Mouse (Mus musculus): ENCODE measurements around the gene Gipc2.

Gipc2 gene

DNA sequence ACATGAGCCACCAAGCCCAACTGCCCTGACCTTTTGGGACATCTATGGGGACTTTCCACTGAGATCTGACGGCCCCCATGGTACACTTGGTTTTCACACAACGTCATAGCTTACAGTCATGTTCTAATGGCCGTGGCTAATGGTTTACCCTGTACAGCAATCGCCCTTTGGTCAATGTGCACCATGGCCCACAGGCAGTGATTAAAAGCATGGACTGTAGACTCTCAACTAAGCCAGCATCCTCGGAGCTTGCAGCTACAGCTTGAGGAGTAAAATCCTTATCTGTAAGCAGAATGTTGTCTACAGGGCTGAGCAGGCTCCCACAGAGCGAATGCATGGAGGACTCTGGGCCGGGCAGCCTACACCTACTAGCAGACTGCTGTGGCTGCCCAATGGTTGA is 52.5 kb downstream of the Gipc2 start:
- no peak for DNase-seq

DNA sequence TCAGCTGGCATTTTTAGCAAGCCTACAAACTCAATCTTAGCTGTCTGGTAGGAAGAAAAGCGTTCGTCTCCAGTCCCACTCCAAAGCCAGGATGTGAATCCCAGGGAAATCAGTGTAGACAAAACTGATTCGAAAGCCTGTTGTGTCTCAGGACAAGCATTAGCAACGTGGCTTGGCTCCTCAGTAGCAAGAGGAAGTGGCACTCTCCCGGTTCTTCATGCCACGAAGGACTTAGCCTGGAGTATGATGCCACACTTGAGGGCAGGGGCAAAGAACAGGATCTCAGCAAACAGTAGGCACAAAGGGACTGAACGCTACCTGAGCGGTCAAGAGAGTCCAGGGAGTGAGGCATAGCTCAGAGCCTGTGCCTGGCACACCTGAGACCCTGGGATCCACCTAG is 53.4 kb downstream of the Gipc2 start:
- no peak for DNase-seq

- DNase-seq: no peak
Observed at GRCm38 (mm10) chr3:152111482-152111881, 54.5 kb downstream of the Gipc2 start.

DNA sequence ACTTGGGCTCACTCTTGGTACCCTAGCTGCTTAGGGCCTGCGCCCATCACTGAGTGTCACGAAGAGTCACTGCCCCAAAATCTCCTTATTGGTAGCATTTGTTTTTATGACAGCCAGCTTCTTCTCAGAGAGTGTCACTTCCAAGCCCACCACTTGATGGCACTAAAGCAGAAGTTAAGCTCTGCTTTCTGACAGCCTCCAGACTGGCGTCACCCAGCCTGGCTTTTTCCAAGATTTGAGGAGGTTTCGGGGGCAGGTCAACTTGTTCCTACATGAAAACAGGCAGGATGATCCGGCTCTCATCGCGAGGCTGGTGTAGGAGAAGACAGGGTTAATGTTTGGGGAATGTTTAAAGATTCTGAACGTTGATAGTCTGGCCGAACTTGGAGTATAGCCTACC is 54.9 kb downstream of the Gipc2 start:
- peak; percentile 67 for DNase-seq

DNA sequence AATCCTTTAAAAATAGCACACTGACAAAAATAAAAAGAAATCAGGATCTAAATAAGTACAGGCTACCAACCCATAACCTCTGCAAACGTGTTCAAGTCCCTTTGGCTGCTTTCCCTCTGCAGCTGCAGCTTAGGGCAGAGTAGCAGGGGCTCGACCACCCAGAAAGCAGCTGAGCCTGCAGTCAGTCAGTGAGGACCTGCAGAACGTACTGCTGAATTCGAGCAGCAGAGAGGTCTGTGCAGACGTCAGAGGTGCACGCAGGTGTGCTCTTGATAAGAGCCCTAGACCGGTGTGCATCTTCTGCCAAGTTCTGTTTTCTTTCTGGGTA is 56.8 kb downstream of the Gipc2 start:
- no peak for DNase-seq

DNA sequence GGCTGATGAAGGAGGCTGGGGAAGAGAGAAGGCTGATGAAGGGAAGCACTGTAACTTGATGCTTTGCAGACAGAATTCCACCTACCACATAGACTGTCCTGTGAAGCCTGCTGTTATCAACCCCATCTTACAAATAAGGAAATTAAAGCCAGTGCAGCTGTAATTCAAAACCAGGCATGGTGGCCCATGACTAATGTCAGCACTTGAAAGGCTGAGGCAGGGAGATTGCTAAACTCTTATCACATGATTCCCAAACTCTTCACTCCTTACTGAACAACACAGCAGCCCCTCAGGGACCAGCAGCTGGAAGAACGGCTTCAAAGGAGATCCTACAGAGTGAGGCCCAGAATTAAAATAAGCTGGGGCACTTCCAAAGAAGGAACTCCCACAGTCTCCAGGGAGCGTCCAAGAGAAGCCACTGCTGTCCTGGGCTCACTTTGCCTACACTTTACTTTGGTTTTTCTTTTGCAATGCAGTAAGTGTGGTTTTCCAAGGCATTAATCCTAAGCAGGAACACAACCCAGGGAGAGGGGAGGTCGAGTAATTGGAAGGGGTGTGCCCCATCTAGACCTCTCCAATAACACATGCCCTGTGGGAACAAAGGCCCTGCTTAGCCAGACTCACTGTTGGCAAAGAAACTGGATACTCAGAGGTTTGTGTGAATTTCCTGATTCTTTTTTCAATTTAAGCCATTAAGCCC is 57.3 kb downstream of the Gipc2 start:
- DNase-seq: no peak

GRCm38 (mm10) chr3:152108003-152108395 is 58.0 kb downstream of the Gipc2 start:
- DNase-seq: no peak

- DNase-seq: no peak
Observed at GRCm38 (mm10) chr3:152107149-152108002, 58.7 kb downstream of the Gipc2 start.

- DNase-seq: no peak
Observed at GRCm38 (mm10) chr3:152106225-152107148, 59.5 kb downstream of the Gipc2 start.

DNA sequence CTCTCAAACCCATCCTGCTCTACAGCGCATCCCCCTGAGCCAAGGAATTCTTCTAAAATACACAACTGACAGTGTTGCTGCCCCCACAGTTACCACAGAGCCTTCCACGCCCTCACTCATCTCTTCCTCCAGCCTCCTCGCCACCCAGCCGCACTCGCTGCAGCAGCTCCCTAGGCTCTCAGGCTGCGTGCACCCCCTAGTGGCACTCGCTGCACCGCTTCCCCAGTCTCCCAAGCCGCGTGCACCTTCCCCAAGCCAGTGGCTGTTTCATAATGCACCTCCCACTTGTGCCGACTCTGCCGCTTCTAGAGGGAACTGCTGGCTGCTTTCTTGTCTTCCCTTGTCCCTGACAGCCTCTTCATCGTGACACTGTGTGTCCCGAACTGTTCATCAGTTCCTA is 60.7 kb downstream of the Gipc2 start:
- peak; percentile 50 for DNase-seq

DNA sequence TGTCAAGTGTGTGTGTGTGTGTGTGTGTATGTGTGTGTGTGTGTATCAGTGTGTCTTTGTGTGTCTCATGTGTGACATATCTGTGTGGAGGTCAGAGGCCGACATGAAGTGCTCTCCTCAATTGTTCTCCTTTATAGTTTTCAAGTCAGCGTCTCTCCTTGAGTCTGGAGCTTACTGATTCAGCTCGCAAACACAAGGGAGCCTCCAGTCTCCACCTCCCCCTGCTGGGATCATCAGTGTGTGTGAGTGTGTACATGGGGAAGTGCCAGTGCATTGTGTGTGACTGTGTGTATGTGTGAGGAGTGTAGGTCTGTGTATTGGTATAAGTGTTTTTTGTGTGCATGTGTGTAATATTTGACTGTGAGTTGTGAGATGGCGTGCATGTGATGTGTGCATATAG is 62.6 kb downstream of the Gipc2 start:
- DNase-seq: no peak

GRCm38 (mm10) chr3:152101459-152101858 is 64.6 kb downstream of the Gipc2 start:
- DNase-seq: no peak

DNA sequence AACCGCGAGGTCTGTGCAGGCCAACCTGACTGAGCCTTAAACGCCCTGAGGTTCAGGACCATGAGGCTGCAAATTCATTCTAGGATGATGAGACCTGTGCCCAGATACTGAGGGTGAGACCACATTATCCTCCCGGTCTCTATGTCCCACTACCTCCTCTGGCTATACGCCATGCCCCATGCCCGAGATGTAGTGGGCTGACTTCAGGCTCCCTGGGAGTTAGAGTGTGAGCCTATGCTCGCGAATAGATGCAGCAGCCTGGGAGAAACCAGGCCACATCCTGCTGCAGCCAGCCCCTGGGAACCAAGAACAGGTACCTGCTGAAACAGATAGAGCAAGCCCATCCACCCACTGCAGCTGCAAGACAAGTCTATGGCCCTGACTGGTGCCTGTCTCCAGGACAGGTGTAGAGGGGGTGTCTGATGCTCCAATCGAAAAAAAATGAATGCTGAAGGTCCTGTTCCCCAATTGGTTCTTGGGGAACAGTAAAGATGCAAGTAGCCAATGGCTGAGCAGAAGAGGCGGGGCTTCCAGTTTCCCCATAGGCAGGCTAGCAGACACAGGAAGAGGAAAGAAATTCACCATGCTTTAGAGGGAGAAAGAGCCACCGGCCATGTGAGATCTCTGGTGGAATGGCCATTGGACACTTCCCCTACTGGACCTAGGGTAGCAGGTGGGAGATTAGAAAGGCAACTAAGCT is 65.8 kb downstream of the Gipc2 start:
- no peak for DNase-seq

- no peak for DNase-seq
Observed at GRCm38 (mm10) chr3:152095030-152095429, 71.0 kb downstream of the Gipc2 start.

DNA sequence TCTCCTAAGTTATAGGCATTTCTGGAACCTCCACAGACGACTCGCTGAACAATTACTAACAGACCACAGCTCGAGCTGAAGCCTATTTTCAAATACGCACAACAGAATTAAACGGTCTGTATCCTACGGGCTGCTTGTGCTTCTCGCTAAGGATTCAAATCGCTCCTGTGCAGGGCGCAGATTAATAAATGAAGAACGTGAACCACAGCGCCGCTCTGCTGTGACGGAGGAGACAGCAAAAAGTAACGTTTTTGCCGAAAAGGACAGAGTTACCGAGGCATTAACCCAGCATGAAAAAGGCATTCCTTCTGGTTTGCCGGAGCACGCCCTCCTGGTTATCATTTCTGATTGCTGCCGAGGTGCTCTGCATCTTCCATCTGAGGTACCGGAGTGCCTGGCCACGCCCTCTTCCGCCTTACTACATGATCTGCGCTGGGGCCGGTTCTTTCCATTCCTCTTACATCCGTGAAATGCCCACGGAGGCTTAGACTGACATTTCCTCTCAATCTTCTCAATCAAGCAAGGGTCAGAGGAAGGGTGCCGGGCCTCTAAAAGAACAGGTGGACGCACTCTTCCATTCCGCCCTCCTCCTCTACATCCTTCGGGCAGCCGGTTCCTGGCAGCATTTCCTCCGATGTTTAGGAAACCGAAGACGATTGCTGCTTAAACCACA is 73.5 kb downstream of the Gipc2 start:
- DNase-seq: no peak

- no peak for DNase-seq
Observed at GRCm38 (mm10) chr3:152089178-152089577, 76.9 kb downstream of the Gipc2 start.

DNA sequence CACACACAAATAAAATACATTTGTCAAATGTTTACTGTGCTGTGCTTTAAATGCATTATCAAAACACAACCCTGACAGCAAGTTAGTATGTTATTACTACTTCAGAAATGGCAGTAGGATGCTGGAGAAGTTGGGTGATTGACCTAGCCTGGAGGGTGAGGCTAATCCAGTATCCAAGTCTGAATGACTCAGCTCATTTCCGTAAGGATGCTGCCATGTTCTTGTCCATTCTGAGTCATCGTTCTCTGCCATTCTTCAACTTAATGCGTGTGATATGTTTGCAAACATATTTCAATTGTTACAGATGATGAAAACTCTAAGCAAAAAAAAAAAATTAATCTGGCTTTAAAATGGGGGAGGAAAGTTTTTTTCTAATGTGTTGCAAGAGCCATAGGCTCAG is 84.6 kb downstream of the Gipc2 start:
- DNase-seq: no peak

- no peak for DNase-seq
Observed at GRCm38 (mm10) chr3:152076088-152076487, 89.9 kb downstream of the Gipc2 start.

DNA sequence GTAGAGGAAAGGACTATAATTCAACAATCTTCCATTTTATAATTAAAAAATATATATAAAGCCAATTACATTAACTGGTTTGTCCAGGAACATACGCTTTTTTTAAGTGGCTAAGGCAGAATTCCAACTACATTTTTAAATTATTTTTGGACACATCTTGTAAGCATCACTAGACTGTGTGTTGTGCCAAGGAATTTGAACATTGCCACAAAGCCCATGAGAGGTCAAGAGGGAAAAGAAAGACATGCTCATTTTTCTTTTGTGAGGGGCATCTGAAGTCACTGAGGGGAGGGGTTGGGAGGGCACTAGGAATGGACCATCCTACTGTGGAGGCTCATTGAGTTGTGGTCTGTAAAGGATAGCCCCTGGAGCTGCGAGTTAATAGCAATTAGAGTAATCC is 97.0 kb downstream of the Gipc2 start:
- no peak for DNase-seq

DNA sequence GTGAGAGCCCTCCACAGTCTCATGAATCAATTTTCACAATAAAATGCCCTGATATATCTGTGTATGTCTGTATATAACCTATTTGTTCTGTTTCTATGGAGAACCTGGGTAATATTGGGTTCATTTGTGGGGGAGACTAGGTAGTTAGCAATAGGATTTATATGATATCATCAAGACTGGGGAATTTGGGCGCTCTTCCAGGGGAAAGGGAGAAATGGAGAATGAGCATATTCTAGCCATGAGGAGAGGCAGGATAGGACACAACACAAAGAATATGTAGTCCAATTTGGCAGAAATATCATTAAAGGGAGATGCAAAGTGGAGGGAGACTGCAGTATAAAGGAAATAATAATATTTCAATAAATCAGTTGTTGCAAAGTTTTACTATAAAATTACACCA is 97.7 kb downstream of the Gipc2 start:
- no peak for DNase-seq

GRCm38 (mm10) chr3:152066696-152067095 is 99.3 kb downstream of the Gipc2 start:
- DNase-seq: no peak

GRCm38 (mm10) chr3:152065806-152066205 is 100.2 kb downstream of the Gipc2 start:
- no peak for DNase-seq

Measured in cerebellum, adult 11 months (tissue).